Mouse (Mus musculus): ENCODE results near the gene Plekhs1. TPM values are rescaled to one million over a fixed set of nuclear protein-coding genes. Genes with fewer than 3 reads are reported as not detected.

Gene Plekhs1
- total RNA-seq (2021) = 1 to 10 TPM in 1 of 2 experiments, under 1 TPM in 1; 0.52 to 1.0 TPM

- DNase-seq (ENCODE audit: low spot score in 2 of 2) = no peak
Observed at GRCm38 (mm10) chr19:56461522-56462101, at the start of gene Plekhs1. Gene Plekhs1, plus strand, starts transcription at chr19:56461640.

GRCm38 (mm10) chr19:56418404-56418803 lies 43.0 kb upstream of the Plekhs1 start:
- intact Hi-C loops (cut with DNase I) = no loop called here
- DNase-seq (ENCODE audit: low spot score in 2 of 2) = no peak

More at GRCm38 (mm10) chr19:56461522-56462101, at the start of gene Plekhs1:
- intact Hi-C loops (cut with DNase I) = no loop called here

- DNase-seq (ENCODE audit: low spot score in 2 of 2) = no peak
- intact Hi-C loops (cut with DNase I) = no loop called here
Observed at GRCm38 (mm10) chr19:56419452-56419851, 42.0 kb upstream of the Plekhs1 start.

- DNase-seq (ENCODE audit: low spot score in 2 of 2) = no peak
- intact Hi-C loops (cut with DNase I) = loop anchor here (5.0 kb wide), 2 partner anchors 147 to 302 kb away; partner anchors contain the start of gene Adrb1
Observed at GRCm38 (mm10) chr19:56420345-56420744, 41.1 kb upstream of the Plekhs1 start.

GRCm38 (mm10) chr19:56422476-56423338 lies 38.7 kb upstream of the Plekhs1 start:
- intact Hi-C loops (cut with DNase I) = loop anchor here (1.0 to 5.0 kb wide), 3 partner anchors 145 to 355 kb away; partner anchors contain the start of gene Adrb1
- peak; percentile 91 to 94 for DNase-seq (ENCODE audit: low spot score in 2 of 2)

GRCm38 (mm10) chr19:56423370-56423769 lies 38.1 kb upstream of the Plekhs1 start:
- peak in 1 of 2 experiments; percentile 57 for DNase-seq (ENCODE audit: low spot score in 2 of 2)
- intact Hi-C loops (cut with DNase I) = loop anchor here (1.0 to 5.0 kb wide), 3 partner anchors 144 to 354 kb away; partner anchors contain the start of gene Adrb1

GRCm38 (mm10) chr19:56424606-56425395 lies 36.6 kb upstream of the Plekhs1 start:
- no peak for DNase-seq (ENCODE audit: low spot score in 2 of 2)
- intact Hi-C loops (cut with DNase I) = loop anchor here (5.0 kb wide), 2 partner anchors 142 to 298 kb away; partner anchors contain the start of gene Adrb1

- intact Hi-C loops (cut with DNase I) = no loop called here
- no peak for DNase-seq (ENCODE audit: low spot score in 2 of 2)
Observed at GRCm38 (mm10) chr19:56425492-56425891, 35.9 kb upstream of the Plekhs1 start.

GRCm38 (mm10) chr19:56430369-56430768 lies 31.1 kb upstream of the Plekhs1 start:
- no peak for DNase-seq (ENCODE audit: low spot score in 2 of 2)
- intact Hi-C loops (cut with DNase I) = no loop called here

GRCm38 (mm10) chr19:56432706-56433105 lies 28.7 kb upstream of the Plekhs1 start:
- no peak for DNase-seq (ENCODE audit: low spot score in 2 of 2)
- intact Hi-C loops (cut with DNase I) = no loop called here

GRCm38 (mm10) chr19:56433581-56433980 lies 27.9 kb upstream of the Plekhs1 start:
- intact Hi-C loops (cut with DNase I) = no loop called here
- DNase-seq (ENCODE audit: low spot score in 2 of 2) = no peak

- no peak for DNase-seq (ENCODE audit: low spot score in 2 of 2)
- intact Hi-C loops (cut with DNase I) = no loop called here
Observed at GRCm38 (mm10) chr19:56436380-56436779, 25.1 kb upstream of the Plekhs1 start.

- no peak for DNase-seq (ENCODE audit: low spot score in 2 of 2)
- intact Hi-C loops (cut with DNase I) = no loop called here
Observed at GRCm38 (mm10) chr19:56438357-56439071, 22.9 kb upstream of the Plekhs1 start.

GRCm38 (mm10) chr19:56439072-56439434 lies 22.4 kb upstream of the Plekhs1 start:
- no peak for DNase-seq (ENCODE audit: low spot score in 2 of 2)
- intact Hi-C loops (cut with DNase I) = no loop called here

GRCm38 (mm10) chr19:56443445-56443844 lies 18.0 kb upstream of the Plekhs1 start:
- DNase-seq (ENCODE audit: low spot score in 2 of 2) = peak in 1 of 2 experiments; percentile 25
- intact Hi-C loops (cut with DNase I) = no loop called here

GRCm38 (mm10) chr19:56448784-56449183 lies 12.7 kb upstream of the Plekhs1 start:
- no peak for DNase-seq (ENCODE audit: low spot score in 2 of 2)
- intact Hi-C loops (cut with DNase I) = no loop called here

GRCm38 (mm10) chr19:56449537-56449936 lies 11.9 kb upstream of the Plekhs1 start:
- DNase-seq (ENCODE audit: low spot score in 2 of 2) = no peak
- intact Hi-C loops (cut with DNase I) = no loop called here

GRCm38 (mm10) chr19:56450892-56451291 lies 10.5 kb upstream of the Plekhs1 start:
- intact Hi-C loops (cut with DNase I) = loop anchor here (2.0 kb wide), 1 partner anchor 260 kb away; no protein-coding TSS in a partner anchor

GRCm38 (mm10) chr19:56451867-56452266 lies 9.6 kb upstream of the Plekhs1 start:
- DNase-seq (ENCODE audit: low spot score in 2 of 2) = no peak
- intact Hi-C loops (cut with DNase I) = loop anchor here (2.0 kb wide), 1 partner anchor 259 kb away; no protein-coding TSS in a partner anchor

More at GRCm38 (mm10) chr19:56450892-56451291, 10.5 kb upstream of the Plekhs1 start:
- no peak for DNase-seq (ENCODE audit: low spot score in 2 of 2)

All from left cerebral cortex, postnatal 36 days (tissue).